Mouse (Mus musculus) midbrain, embryonic 14.5 days (tissue): Measurements from ENCODE around the gene Ffar4. TPM values are rescaled to one million over a fixed set of nuclear protein-coding genes. Genes with fewer than 3 reads are reported as not detected.

ENCODE experiments used
- ATAC-seq: fragments of 200-750 bp; cut with Nextera tagmentation; 2 replicates; pipeline ENCODE4 v1.8.0; 2017; ENCODE audit warnings: moderate number of reproducible peaks, moderate library complexity; ENCODE audit not compliant: low FRiP score, low TSS enrichment
- DNase-seq: peaks from one replicate; pipeline ENCODE4 v3.0.0-alpha.2; 2015
- H3K27ac ChIP-seq: fragments of 300-500 bp; sonication (generic); replicated peaks from 2 replicates; pipeline ENCODE4 v1.5.1; 2014; ENCODE audit warnings: mild to moderate bottlenecking, low read depth, low read length, moderate library complexity
- H3K27me3 ChIP-seq: fragments of 300-500 bp; sonication (generic); 2 replicates; pipeline ENCODE4 v1.6.1; 2014; ENCODE audit warnings: low read length, control low read depth, mixed read lengths; ENCODE audit not compliant: control insufficient read depth, insufficient read depth
- H3K36me3 ChIP-seq: fragments of 300-500 bp; sonication (generic); 2 replicates; pipeline ENCODE4 v1.6.1; 2014; ENCODE audit warnings: low read length, control low read depth; ENCODE audit not compliant: control insufficient read depth, insufficient read depth
- H3K4me1 ChIP-seq: fragments of 300-500 bp; sonication (generic); 2 replicates; pipeline ENCODE4 v1.6.1; 2014; ENCODE audit warnings: mild to moderate bottlenecking, antibody characterized with exemption, low read length, control low read depth; ENCODE audit not compliant: control insufficient read depth, insufficient read depth
- H3K4me2 ChIP-seq: fragments of 300-500 bp; sonication (generic); 2 replicates; pipeline ENCODE4 v1.6.1; 2014; ENCODE audit warnings: mild to moderate bottlenecking, low read length, moderate library complexity
- H3K4me3 ChIP-seq: fragments of 300-500 bp; sonication (generic); replicated peaks from 2 replicates; pipeline ENCODE4 v1.5.1; 2014; ENCODE audit warnings: low read depth, low read length
- H3K9ac ChIP-seq: fragments of 300-500 bp; sonication (generic); replicated peaks from 2 replicates; pipeline ENCODE4 v1.6.1; 2014; ENCODE audit warnings: mild to moderate bottlenecking, low read length, moderate library complexity
- H3K9me3 ChIP-seq: fragments of 300-500 bp; sonication (generic); 2 replicates; pipeline ENCODE4 v1.6.1; 2016; ENCODE audit warnings: low read length, control low read depth, mixed read lengths; ENCODE audit not compliant: control insufficient read depth
- WGBS: fragments of 180-500 bp; shearing (Covaris S2); extraction: QIAGEN DNeasy Blood & Tissue Kit; methylation state at CpG from one replicate; pipeline ENCODE4 v1.1.7; 2014; 5-methylcytosine and 5-hydroxymethylcytosine counted together
- polyA plus RNA-seq: library from polyadenylated mRNA; unstranded; fragments of >200 nt; fragmentation: Nextera tagmentation; extraction: Ambion mirVana; gene quantifications from 2 replicates; pipeline ENCODE4 v1.2.1, GENCODE M21; 2014

Ffar4 gene
- polyA plus RNA-seq, 1 experiment from 2014 or later: 0.14 TPM

GRCm38 (mm10) chr19:38134806-38135205, 37.9 kb downstream of the Ffar4 start:
- no peak overlapping the region for H3K27ac ChIP-seq
- no peaks in the 10 kb centered on the region for H3K4me1 ChIP-seq
- H3K36me3 ChIP-seq: no peaks in the 10 kb centered on the region
- ATAC-seq (no peak), DNase-seq (no peak)
- no peak overlapping the region for H3K9ac ChIP-seq
- no peak overlapping the region for H3K4me3 ChIP-seq
- H3K27me3 ChIP-seq: no peaks in the 10 kb centered on the region
- H3K9me3 ChIP-seq: no peaks in the 10 kb centered on the region
- WGBS: 93% methylated on average over 6 of the region's 6 CpGs
- H3K4me2 ChIP-seq: no peak overlapping the region

- Histone ChIP-seq H3K9me3 (no peaks in the 10 kb centered on the region), H3K27ac (no peak overlapping the region), H3K4me1 (no peaks in the 10 kb centered on the region), H3K4me2 (no peak overlapping the region), H3K36me3 (no peaks in the 10 kb centered on the region), H3K9ac (no peak overlapping the region), H3K27me3 (no peaks in the 10 kb centered on the region), H3K4me3 (no peak overlapping the region)
- no peak for ATAC-seq
- no peak for DNase-seq
- 79% methylated on average over 4 of the region's 4 CpGs for WGBS
These were observed 46.8 kb downstream of the Ffar4 start for GRCm38 (mm10) chr19:38143540-38144271.

GRCm38 (mm10) chr19:38156243-38156642, 59.4 kb downstream of the Ffar4 start:
- Histone ChIP-seq H3K36me3 (no peaks in the 10 kb centered on the region), H3K9me3 (no peaks in the 10 kb centered on the region), H3K4me2 (no peak overlapping the region), H3K27me3 (no peaks in the 10 kb centered on the region), H3K4me1 (no peaks in the 10 kb centered on the region), H3K4me3 (no peak overlapping the region), H3K27ac (no peak overlapping the region), H3K9ac (no peak overlapping the region)
- no peak for DNase-seq
- WGBS: 96% methylated on average over 1 of the region's 1 CpGs
- no peak for ATAC-seq

- 94% methylated on average over 21 of the region's 21 CpGs for WGBS
- no peak overlapping the region for H3K4me3 ChIP-seq
- DNase-seq: no peak
- H3K9ac ChIP-seq: no peak overlapping the region
- H3K9me3 ChIP-seq: no peaks in the 10 kb centered on the region
- no peak overlapping the region for H3K4me2 ChIP-seq
- H3K27me3 ChIP-seq: no peaks in the 10 kb centered on the region
- no peaks in the 10 kb centered on the region for H3K4me1 ChIP-seq
- no peak overlapping the region for H3K27ac ChIP-seq
- H3K36me3 ChIP-seq: no peaks in the 10 kb centered on the region
- no peak for ATAC-seq
These were observed 64.9 kb downstream of the Ffar4 start for GRCm38 (mm10) chr19:38161648-38162354.

Other genes with a start within 250 kb of the Ffar4 start
- 0.15 and 1.1 TPM in 2 replicates for gene Myof, start 53.5 kb upstream of the Ffar4 start, polyA plus RNA-seq
- gene Cep55, start 42.1 kb upstream of the Ffar4 start, polyA plus RNA-seq: 2.8 and 10.0 TPM in 2 replicates
- gene Rbp4, start 28.2 kb downstream of the Ffar4 start, polyA plus RNA-seq: 3.5 and 4.1 TPM in 2 replicates
- 0.20 and 0.21 TPM in 2 replicates for gene Pde6c, start 35.7 kb downstream of the Ffar4 start, polyA plus RNA-seq
- gene Fra10ac1, start 127.1 kb downstream of the Ffar4 start, polyA plus RNA-seq: 40.3 and 41.0 TPM in 2 replicates
- 15.0 and 15.1 TPM in 2 replicates for gene Lgi1, start 167.5 kb downstream of the Ffar4 start, polyA plus RNA-seq